Mouse (Mus musculus): Measurements from ENCODE around the gene Lamtor2.

Gene Lamtor2

GRCm38 (mm10) chr3:88568615-88569014 is 15.7 kb upstream of the Lamtor2 start:
- DNase-seq (ENCODE audit: low spot score in 2 of 2), result no peak

- no peak for DNase-seq (ENCODE audit: low spot score in 2 of 2)
Observed at GRCm38 (mm10) chr3:88567892-88568291, 15.0 kb upstream of the Lamtor2 start.

- no peak for DNase-seq (ENCODE audit: low spot score in 2 of 2)
Observed at GRCm38 (mm10) chr3:88566536-88567061, 13.7 kb upstream of the Lamtor2 start.

- DNase-seq (ENCODE audit: low spot score in 2 of 2), result no peak
Observed at GRCm38 (mm10) chr3:88566116-88566515, 13.2 kb upstream of the Lamtor2 start.

DNA sequence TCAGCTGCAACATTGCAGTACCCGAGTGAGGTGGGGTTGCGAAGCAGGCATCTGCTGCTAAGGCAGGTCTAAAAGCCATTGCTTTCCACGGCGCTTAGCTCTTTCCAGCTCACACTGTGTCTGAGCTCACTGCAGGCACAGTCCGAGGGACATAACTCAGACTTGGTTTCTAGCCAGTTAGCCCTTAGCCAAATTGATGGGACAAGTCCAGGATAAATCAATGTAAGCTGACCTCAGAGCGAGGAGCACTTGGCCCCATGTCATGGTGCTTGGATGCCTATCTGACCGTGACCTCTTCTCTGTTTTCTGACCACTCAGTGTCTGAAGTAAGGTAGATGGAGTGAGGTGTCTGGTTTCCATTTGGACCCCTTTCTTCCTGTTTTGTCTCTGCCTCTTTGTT is 11.1 kb upstream of the Lamtor2 start:
- DNase-seq (ENCODE audit: low spot score in 2 of 2), result no peak

DNA sequence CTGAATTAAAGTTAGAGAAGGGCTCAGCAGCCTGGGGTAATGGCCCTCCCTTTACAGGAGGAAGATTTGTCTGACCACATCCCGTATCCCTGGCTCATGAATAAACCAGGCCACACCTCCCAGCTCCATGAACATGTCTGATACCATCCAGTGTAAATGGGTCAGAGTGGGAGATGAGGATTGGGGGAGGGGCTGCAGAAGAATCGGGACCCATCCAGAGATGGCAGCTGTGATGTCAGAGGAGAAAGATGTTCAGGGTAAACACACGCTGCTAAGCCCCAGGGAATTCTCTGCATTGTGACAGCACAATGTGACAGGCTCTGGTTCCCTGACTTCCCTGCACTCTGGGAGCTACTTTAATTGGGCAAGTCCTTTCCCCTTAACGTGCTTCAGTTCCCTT is 10.6 kb upstream of the Lamtor2 start:
- no peak for DNase-seq (ENCODE audit: low spot score in 2 of 2)

DNA sequence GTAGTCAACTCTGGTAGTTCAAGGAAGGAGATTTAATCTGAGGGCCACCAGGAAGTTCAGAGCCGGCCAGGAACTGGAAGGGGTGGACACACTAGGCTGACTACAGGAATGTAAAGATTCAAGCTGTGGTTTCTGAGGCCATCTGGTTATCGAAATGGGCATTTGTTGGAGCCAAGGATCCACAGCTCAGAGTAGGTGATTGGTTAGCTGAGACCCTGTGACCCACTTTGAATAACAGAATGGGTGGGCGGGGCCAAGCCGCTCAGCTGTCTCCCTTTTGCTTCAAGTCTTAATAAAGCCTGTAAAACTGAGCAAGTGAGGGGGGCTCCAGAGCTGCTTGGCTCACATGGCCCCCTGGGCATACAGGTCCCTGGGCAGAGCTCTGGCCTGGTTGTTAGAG is 9.1 kb upstream of the Lamtor2 start:
- DNase-seq (ENCODE audit: low spot score in 2 of 2), result no peak

DNA sequence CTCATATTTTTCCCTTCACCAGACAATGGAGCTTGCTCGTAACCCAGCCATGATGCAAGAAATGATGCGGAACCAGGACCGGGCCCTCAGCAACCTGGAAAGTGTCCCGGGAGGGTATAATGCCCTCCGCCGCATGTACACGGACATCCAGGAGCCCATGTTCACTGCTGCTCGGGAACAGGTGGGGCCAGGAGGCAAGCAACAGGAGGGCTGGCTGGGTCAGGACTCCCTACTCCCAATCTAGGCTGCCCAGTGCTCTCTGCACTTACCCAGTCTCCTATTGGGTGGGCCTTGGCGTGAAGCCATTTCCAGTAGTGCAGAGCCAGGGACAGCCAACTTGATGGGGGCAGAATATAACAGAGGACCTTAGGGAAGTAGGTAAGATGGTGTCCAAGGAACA is 6.7 kb upstream of the Lamtor2 start:
- DNase-seq (ENCODE audit: low spot score in 2 of 2), result no peak

DNA sequence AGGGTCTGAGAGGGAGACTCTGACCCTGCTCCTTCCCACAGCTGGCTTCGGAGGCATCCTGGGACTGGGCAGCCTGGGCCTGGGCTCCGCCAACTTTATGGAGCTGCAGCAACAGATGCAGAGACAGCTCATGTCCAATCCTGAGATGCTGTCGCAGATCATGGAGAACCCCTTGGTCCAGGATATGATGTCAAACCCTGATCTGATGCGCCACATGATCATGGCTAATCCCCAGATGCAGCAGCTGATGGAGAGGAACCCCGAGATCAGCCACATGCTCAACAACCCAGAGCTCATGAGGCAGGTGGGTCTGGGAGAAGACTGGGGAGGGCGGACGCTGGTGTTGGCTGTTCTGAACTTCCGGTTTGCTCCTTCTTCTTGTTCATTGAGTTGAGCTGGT is 3.7 kb upstream of the Lamtor2 start:
- DNase-seq (ENCODE audit: low spot score in 2 of 2), result no peak

- no peak for DNase-seq (ENCODE audit: low spot score in 2 of 2)
Observed at GRCm38 (mm10) chr3:88555731-88556130, 2.9 kb upstream of the Lamtor2 start.

- no peak for DNase-seq (ENCODE audit: low spot score in 2 of 2)
Observed at GRCm38 (mm10) chr3:88555069-88555605, 2.3 kb upstream of the Lamtor2 start.

- DNase-seq (ENCODE audit: low spot score in 2 of 2), result peak; percentile 55
Observed at GRCm38 (mm10) chr3:88553880-88554586, 1.2 kb upstream of the Lamtor2 start.

DNA sequence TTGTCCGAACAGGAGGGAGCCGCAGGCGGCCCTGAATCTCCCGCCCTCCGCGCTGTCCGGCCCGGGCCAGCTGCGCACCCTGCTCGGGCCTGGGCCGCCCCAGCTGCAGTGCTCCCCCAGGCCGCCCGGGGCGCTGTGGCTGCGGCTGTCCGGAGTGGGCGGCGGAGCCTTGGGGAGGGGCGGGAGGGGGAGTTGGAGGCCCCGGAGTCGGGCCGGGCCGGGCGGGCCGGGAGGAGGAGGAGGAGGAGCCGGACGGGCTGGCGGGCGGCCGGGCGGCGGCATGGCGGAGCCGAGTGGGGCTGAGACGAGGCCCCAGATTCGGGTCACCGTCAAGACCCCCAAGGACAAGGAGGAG is 628 bp upstream of the Lamtor2 start, which contains the start of gene Ubqln4:
Ubqln4 (plus strand) TSS at position 234 of the 355 bp plus-strand sequence.
- peak; percentile 84 to 87 for DNase-seq (ENCODE audit: low spot score in 2 of 2)

- DNase-seq (ENCODE audit: low spot score in 2 of 2), result no peak
Observed at GRCm38 (mm10) chr3:88552082-88552645, 710 bp downstream of the Lamtor2 start.

GRCm38 (mm10) chr3:88551586-88551985 is 1.3 kb downstream of the Lamtor2 start:
- no peak for DNase-seq (ENCODE audit: low spot score in 2 of 2)

GRCm38 (mm10) chr3:88548180-88548917 is 4.5 kb downstream of the Lamtor2 start, which contains the start of gene Rab25:
Rab25 (minus strand) TSS chr3:88548300.
- no peak for DNase-seq (ENCODE audit: low spot score in 2 of 2)

DNA sequence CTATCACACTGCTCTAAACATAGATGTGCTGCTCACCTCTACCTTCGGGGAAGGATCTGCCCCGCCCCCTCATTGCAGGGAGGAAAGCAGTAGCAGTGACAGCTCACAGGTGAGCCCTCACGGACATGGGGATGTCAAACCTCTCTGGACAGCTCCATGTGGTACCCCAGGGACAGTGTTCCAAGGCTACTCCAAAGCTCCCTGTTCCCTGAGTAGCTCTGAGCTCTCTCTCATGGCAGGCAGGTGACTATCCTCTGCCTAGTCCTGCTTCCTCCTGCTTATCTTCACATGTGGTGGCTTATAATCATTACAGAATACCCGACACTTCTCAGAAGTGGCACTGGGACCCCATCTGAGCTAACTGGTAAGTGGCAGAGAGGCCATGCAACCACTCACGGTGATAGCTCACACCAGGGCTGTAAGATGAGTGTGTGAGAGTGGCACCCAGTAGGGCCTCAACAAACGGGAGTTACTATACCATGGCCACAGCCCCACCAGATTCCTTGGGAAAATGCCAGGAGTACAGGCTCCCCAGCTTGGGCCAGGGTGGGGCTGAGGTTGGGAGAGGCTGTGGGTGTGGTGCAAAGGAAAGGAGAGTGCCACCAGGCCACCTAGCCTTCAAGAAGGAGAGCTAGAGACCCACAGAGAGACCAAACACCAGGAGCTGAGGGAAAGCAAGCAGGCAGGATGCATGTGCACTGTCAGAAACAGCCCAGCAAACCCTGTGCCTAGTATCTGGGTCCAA is 6.0 kb downstream of the Lamtor2 start:
- no peak for DNase-seq (ENCODE audit: low spot score in 2 of 2)

- no peak for DNase-seq (ENCODE audit: low spot score in 2 of 2)
Observed at GRCm38 (mm10) chr3:88544955-88545591, 7.8 kb downstream of the Lamtor2 start.

DNA sequence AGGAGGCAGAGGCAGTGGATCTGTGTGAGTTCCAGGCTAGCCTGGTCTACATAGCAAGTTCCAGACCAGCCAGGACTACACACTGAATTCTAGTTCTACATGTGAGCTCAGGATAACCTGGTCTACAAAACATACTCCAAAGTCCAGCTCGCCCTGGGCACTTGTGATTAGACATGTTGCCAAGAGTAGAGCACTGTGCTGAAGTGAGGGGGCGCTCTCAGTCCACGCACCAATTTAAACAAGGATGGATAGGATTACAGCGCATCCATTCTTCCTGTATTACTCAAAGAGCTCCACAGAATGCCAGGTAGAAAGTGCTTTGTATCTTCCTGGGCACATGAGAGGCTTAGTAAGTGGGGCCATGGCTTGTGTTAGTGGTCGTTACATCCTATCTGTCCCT is 8.4 kb downstream of the Lamtor2 start:
- no peak for DNase-seq (ENCODE audit: low spot score in 2 of 2)

DNA sequence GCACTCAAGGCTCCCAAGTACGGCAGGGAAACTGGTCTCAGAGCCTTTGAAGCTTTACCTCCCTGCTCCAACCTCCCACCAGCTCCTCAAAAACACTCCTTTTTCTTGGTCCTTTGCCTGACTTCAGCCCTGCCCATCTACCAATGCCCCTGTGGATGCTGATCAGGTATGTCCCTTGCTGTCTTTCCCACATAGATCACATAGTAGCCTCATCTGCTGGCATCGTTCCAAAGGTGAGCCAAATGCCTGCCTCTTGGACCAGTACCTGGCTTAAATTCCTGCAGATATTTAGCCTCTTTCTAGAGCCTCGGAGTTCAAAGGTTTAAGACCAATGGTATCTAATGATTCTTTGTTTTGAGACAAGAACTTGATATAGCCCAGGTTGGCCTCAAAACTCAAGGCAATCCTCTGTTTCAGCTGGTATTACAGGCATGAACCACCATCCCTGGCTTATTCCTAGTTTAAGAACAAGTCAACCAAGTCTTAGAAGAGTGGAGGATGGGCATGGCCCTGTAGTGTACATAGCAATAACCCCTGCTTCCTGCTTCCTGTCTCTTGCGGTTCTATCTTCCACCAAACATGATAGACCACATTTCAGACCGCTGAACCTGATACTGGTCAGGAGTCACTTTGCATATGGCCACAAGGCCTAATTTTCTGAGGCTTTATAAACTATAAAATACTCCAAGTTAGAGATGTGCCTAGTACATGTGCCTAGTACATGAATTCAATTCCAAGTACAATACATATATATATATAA is 9.0 kb downstream of the Lamtor2 start:
- DNase-seq (ENCODE audit: low spot score in 2 of 2), result no peak
